Comparison of ENCODE assay signal across 9 mouse cellular contexts in the genomic region with DNA sequence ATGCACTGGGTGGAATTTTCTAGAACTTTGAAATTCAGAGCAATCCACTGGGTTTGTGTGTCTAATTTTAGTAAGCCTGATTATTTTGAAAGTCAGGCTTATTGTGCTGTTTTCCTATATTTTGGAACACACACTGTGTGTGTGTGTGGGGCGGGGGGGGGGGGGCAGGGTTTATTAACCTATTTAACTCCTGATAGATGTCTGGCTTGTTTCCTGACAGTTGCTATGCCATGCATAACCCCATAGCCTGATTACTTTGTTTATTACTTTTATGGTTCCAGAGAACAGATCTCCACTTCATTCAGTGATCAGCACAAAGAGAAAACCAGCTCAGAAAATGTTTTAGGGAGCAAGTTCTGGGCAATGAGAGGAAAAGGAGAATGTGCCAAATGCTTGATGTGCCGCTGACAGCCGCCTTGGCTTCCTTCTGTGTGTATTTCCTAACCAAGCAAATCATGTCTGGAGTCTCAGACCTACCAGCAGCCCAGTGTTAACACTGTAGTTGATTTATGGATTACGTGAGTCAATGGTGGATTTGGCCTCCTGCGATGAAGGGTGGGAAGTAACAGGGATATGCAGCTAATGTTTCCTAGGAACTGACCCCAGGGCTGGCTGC.
DNase-seq lines count a peak whose midpoint lies in the region; ATAC-seq and TF ChIP-seq lines count a peak whose summit lies in the region.
"Had no signal": no experiment of that assay in that cellular context is flagged by ENCODE, and none has a peak within 500 bp of the region (broad histone marks: within the 10 kb centered on the region; RNA-seq: fewer than 3 reads in every experiment).

No protein-coding gene starts in this region.

- no peak for TF ChIP-seq CTCF in hindbrain, postnatal 0 days (IDR thresholded peaks at IDR 0.05; ENCODE audit: low read depth)
- TF ChIP-seq CTCF in lung, embryonic 14.5 days (IDR thresholded peaks at IDR 0.05; ENCODE audit: low read depth) = no peak

- H3K27me3 ChIP-seq in hindbrain, postnatal 0 days (ENCODE audit: insufficient read depth, low read length) = no peaks in the 10 kb centered on the region
- H3K27me3 ChIP-seq in hindbrain, embryonic 13.5 days = no peaks in the 10 kb centered on the region
- H3K27me3 ChIP-seq in heart, embryonic 16.5 days (ENCODE audit: control insufficient read depth, insufficient read depth, low read length) = no peaks in the 10 kb centered on the region
- H3K27me3 ChIP-seq in lung, embryonic 14.5 days (ENCODE audit: insufficient read depth, low read length) = no peaks in the 10 kb centered on the region

- H3K9me3 ChIP-seq in hindbrain, postnatal 0 days (ENCODE audit: low read length) = no peaks in the 10 kb centered on the region
- no peaks in the 10 kb centered on the region for H3K9me3 ChIP-seq in hindbrain, embryonic 13.5 days
- H3K9me3 ChIP-seq in heart, embryonic 16.5 days (replicated peaks; ENCODE audit: control insufficient read depth, low read length) = no peaks in the 10 kb centered on the region
- no peaks in the 10 kb centered on the region for H3K9me3 ChIP-seq in lung, embryonic 14.5 days (ENCODE audit: low read depth, low read length)

- no peak overlapping the region for H3K4me3 ChIP-seq in hindbrain, postnatal 0 days (ENCODE audit: low read length)
- H3K4me3 ChIP-seq in hindbrain, embryonic 13.5 days = no peak overlapping the region
- H3K4me3 ChIP-seq in heart, embryonic 16.5 days (ENCODE audit: low read length) = no peak overlapping the region
- no peak overlapping the region for H3K4me3 ChIP-seq in lung, embryonic 14.5 days (ENCODE audit: low read depth, low read length)

- WGBS in hindbrain, postnatal 0 days = 51% methylated on average over 5 of the region's 5 CpGs
- WGBS in hindbrain, embryonic 13.5 days = 85% methylated on average over 5 of the region's 5 CpGs
- WGBS in heart, embryonic 16.5 days = 63% methylated on average over 5 of the region's 5 CpGs
- WGBS in lung, embryonic 14.5 days = 51% methylated on average over 5 of the region's 5 CpGs

- no peaks in the 10 kb centered on the region for H3K36me3 ChIP-seq in hindbrain, postnatal 0 days (ENCODE audit: insufficient read depth, low read length)
- no peaks in the 10 kb centered on the region for H3K36me3 ChIP-seq in hindbrain, embryonic 13.5 days
- no peaks in the 10 kb centered on the region for H3K36me3 ChIP-seq in heart, embryonic 16.5 days (ENCODE audit: control insufficient read depth, insufficient read depth)
- no peaks in the 10 kb centered on the region for H3K36me3 ChIP-seq in lung, embryonic 14.5 days (ENCODE audit: insufficient read depth)

- no peaks in the 10 kb centered on the region for H3K4me1 ChIP-seq in hindbrain, postnatal 0 days (ENCODE audit: insufficient read depth, low read length)
- no peaks in the 10 kb centered on the region for H3K4me1 ChIP-seq in hindbrain, embryonic 13.5 days (replicated peaks)
- no peaks in the 10 kb centered on the region for H3K4me1 ChIP-seq in heart, embryonic 16.5 days (ENCODE audit: control insufficient read depth, insufficient read depth, low read length)
- H3K4me1 ChIP-seq in lung, embryonic 14.5 days (ENCODE audit: insufficient read depth) = no peaks in the 10 kb centered on the region

- H3K27ac ChIP-seq in hindbrain, postnatal 0 days = no peak overlapping the region
- H3K27ac ChIP-seq in hindbrain, embryonic 13.5 days = no peak overlapping the region
- no peak overlapping the region for H3K27ac ChIP-seq in heart, embryonic 16.5 days (ENCODE audit: low read length)
- H3K27ac ChIP-seq in lung, embryonic 14.5 days (ENCODE audit: low read depth) = no peak overlapping the region

- peak; percentile 83 for ATAC-seq in hindbrain, postnatal 0 days
- ATAC-seq in hindbrain, embryonic 13.5 days (ENCODE audit: low FRiP score) = no peak
- 0 out of 2 replicates have a peak, but pooled peaks have one; percentile 45 for ATAC-seq in heart, embryonic 16.5 days (replicated peaks; ENCODE audit: extremely low read depth, insufficient read depth, low FRiP score)
- peak; percentile 76 for ATAC-seq in lung, embryonic 14.5 days (ENCODE audit: insufficient read depth)
- no peak for ATAC-seq in monocyte, adult 5-6 weeks (replicated peaks; ENCODE audit: insufficient number of reproducible peaks, low FRiP score, low TSS enrichment, poor library complexity, severe bottlenecking)

- peak; percentile 15 for DNase-seq in adrenal gland, adult 2 months
- DNase-seq in adrenal gland, postnatal 4 days (ENCODE audit: low spot score in 2 of 2) = no peak
- DNase-seq in hindbrain, postnatal 0 days (ENCODE audit: low spot score) = peak; percentile 65
- peak; percentile 68 for DNase-seq in lung, embryonic 14.5 days
- no peak for DNase-seq in retina, embryonic 14.5 days (ENCODE audit: low spot score)
- DNase-seq: liver had no signal

- no peak overlapping the region for H3K4me2 ChIP-seq in hindbrain, postnatal 0 days (ENCODE audit: low read depth, low read length)
- H3K4me2 ChIP-seq in hindbrain, embryonic 13.5 days = no peak overlapping the region
- H3K4me2 ChIP-seq in heart, embryonic 16.5 days (ENCODE audit: low read depth, low read length) = no peak overlapping the region
- no peak overlapping the region for H3K4me2 ChIP-seq in lung, embryonic 14.5 days

- H3K9ac ChIP-seq in hindbrain, postnatal 0 days (replicated peaks; ENCODE audit: low read length) = no peak overlapping the region
- H3K9ac ChIP-seq in hindbrain, embryonic 13.5 days = no peak overlapping the region
- H3K9ac ChIP-seq in heart, embryonic 16.5 days (ENCODE audit: low read length) = no peak overlapping the region
- H3K9ac ChIP-seq in lung, embryonic 14.5 days = no peak overlapping the region

Comparison
In these comparisons a context has a peak if more than half of its experiments do, and no peak if none do; other contexts are left out.
1. DNase-seq: peak in adrenal gland, adult 2 months (single experiment), hindbrain, postnatal 0 days (single experiment) and lung, embryonic 14.5 days (single experiment); none in adrenal gland, postnatal 4 days (0 of 2) and retina, embryonic 14.5 days (single experiment).
2. ATAC-seq: peak in hindbrain, postnatal 0 days (single experiment), heart, embryonic 16.5 days (single experiment) and lung, embryonic 14.5 days (single experiment); none in hindbrain, embryonic 13.5 days (single experiment) and monocyte, adult 5-6 weeks (single experiment).